Mouse (Mus musculus) bone marrow macrophage, adult 2 months (primary cell): ENCODE results near the gene Grip1.

ENCODE experiments used
- CTCF ChIP-seq: IDR thresholded peaks from 2 replicates; pipeline ENCODE4 v1.5.1; 2012; ENCODE audit warnings: low read depth, mild to moderate bottlenecking, low read length, moderate library complexity
- POLR2A ChIP-seq: IDR thresholded peaks from 2 replicates; pipeline ENCODE4 v1.6.1; 2012; ENCODE audit warnings: mild to moderate bottlenecking, low read depth, low read length, borderline replicate concordance

GRCm38 (mm10) chr10:119960915-119961314 lies 507.3 kb downstream of the Grip1 start:
- TF ChIP-seq CTCF (no peak), POLR2A (no peak)
